Comparison of ENCODE assay signal across 29 mouse cellular contexts in genomic region chr12:69579623-69580022, GRCm38 (mm10). TPM values are rescaled to one million over a fixed set of nuclear protein-coding genes. Genes with fewer than 3 reads are reported as not detected.
A peak's percentile ranks its signal among the peaks of the same experiment; 100 is the strongest.
DNase-seq lines count a peak whose midpoint lies in the region; ATAC-seq and TF ChIP-seq lines count a peak whose summit lies in the region.
"Had no signal": no experiment of that assay in that cellular context is flagged by ENCODE, and none has a peak within 500 bp of the region (broad histone marks: within the 10 kb centered on the region; RNA-seq: fewer than 3 reads in every experiment).

No protein-coding gene starts in this region.

- peak overlapping the region; percentile 16 for H3K4me2 ChIP-seq in liver, embryonic 12.5 days
- H3K4me2 ChIP-seq in liver, postnatal 0 days (ENCODE audit: low read depth, low read length), result no peak overlapping the region
- no peak overlapping the region for H3K4me2 ChIP-seq in stomach, postnatal 0 days (replicated peaks; ENCODE audit: low read depth)
- H3K4me2 ChIP-seq: hindbrain, embryonic 12.5 days; liver, embryonic 13.5 days; neural tube, embryonic 15.5 days had no signal

- TF ChIP-seq CTCF in liver, postnatal 0 days (IDR thresholded peaks at IDR 0.05; ENCODE audit: low read depth), result no peak
- TF ChIP-seq CTCF in stomach, postnatal 0 days (IDR thresholded peaks at IDR 0.05; ENCODE audit: low read depth), result no peak

- no peaks in the 10 kb centered on the region for H3K9me3 ChIP-seq in liver, embryonic 12.5 days (replicated peaks)
- no peaks in the 10 kb centered on the region for H3K9me3 ChIP-seq in liver, postnatal 0 days (ENCODE audit: low read length)
- H3K9me3 ChIP-seq in stomach, postnatal 0 days (ENCODE audit: control insufficient read depth, low read length), result no peaks in the 10 kb centered on the region
- H3K9me3 ChIP-seq: forebrain, embryonic 10.5 days; heart, embryonic 13.5 days; hindbrain, embryonic 12.5 days; liver, embryonic 13.5 days; megakaryocyte, embryonic 14.5 days; neural tube, embryonic 15.5 days had no signal

- no peak for TF ChIP-seq EP300 in liver, postnatal 0 days (IDR thresholded peaks at IDR 0.05; ENCODE audit: low read depth)
- no peak for TF ChIP-seq EP300 in stomach, postnatal 0 days (optimal IDR thresholded peaks at IDR 0.05)

- no peak overlapping the region for H3K9ac ChIP-seq in liver, embryonic 12.5 days
- no peak overlapping the region for H3K9ac ChIP-seq in liver, postnatal 0 days (replicated peaks)
- H3K9ac ChIP-seq in stomach, postnatal 0 days (ENCODE audit: low read length), result no peak overlapping the region
- H3K9ac ChIP-seq: hindbrain, embryonic 12.5 days; liver, embryonic 13.5 days; neural tube, embryonic 15.5 days had no signal

- 0 out of 2 replicates have a peak overlapping the region, but pooled peaks have one; percentile 34 for H3K27ac ChIP-seq in liver, embryonic 12.5 days
- no peak overlapping the region for H3K27ac ChIP-seq in liver, postnatal 0 days (ENCODE audit: low read depth)
- no peak overlapping the region for H3K27ac ChIP-seq in stomach, postnatal 0 days (replicated peaks)
- H3K27ac ChIP-seq: forebrain, embryonic 10.5 days; heart, adult 2 months; hindbrain, embryonic 12.5 days; layer of hippocampus, adult 2 months; liver, embryonic 13.5 days; neural tube, embryonic 15.5 days had no signal

- no peak overlapping the region for H3K4me3 ChIP-seq in liver, embryonic 12.5 days
- no peak overlapping the region for H3K4me3 ChIP-seq in liver, postnatal 0 days (ENCODE audit: low read depth, low read length)
- no peak overlapping the region for H3K4me3 ChIP-seq in stomach, postnatal 0 days (ENCODE audit: low read depth, low read length)
- H3K4me3 ChIP-seq: forebrain, embryonic 10.5 days; heart, adult 2 months; heart, embryonic 13.5 days; hindbrain, embryonic 12.5 days; layer of hippocampus, adult 2 months; liver, embryonic 13.5 days; megakaryocyte, embryonic 14.5 days; myocyte; neural tube, embryonic 15.5 days had no signal

- peaks cover 38% of the 10 kb centered on the region for H3K4me1 ChIP-seq in liver, embryonic 12.5 days
- H3K4me1 ChIP-seq in liver, postnatal 0 days (ENCODE audit: insufficient read depth), result peaks cover 10% of the 10 kb centered on the region
- no peaks in the 10 kb centered on the region for H3K4me1 ChIP-seq in stomach, postnatal 0 days (replicated peaks; ENCODE audit: control insufficient read depth, insufficient read depth)

- no peak for ATAC-seq in liver, embryonic 12.5 days
- ATAC-seq in liver, postnatal 0 days, result no peak
- ATAC-seq in common myeloid progenitor, adult 5-6 weeks (replicated peaks; ENCODE audit: low read depth, poor library complexity, severe bottlenecking), result 0 out of 2 replicates have a peak, but pooled peaks have one; percentile 19
- peak; percentile 56 for ATAC-seq in megakaryocyte progenitor cell, adult 5-6 weeks (replicated peaks; ENCODE audit: poor library complexity)
- no peak for ATAC-seq in stomach, postnatal 0 days (ENCODE audit: low FRiP score, low TSS enrichment)
- ATAC-seq: forebrain, embryonic 16.5 days; lung, postnatal 0 days had no signal

- WGBS in liver, embryonic 12.5 days (ENCODE audit: insufficient replicate concordance), result 57% methylated on average over 5 of the region's 5 CpGs
- WGBS in liver, postnatal 0 days (ENCODE audit: insufficient replicate concordance), result 66% methylated on average over 5 of the region's 5 CpGs
- 91% methylated on average over 5 of the region's 5 CpGs for WGBS in stomach, postnatal 0 days

- no peaks in the 10 kb centered on the region for H3K27me3 ChIP-seq in liver, embryonic 12.5 days (replicated peaks)
- H3K27me3 ChIP-seq in liver, postnatal 0 days (ENCODE audit: insufficient read depth, low read length), result no peaks in the 10 kb centered on the region
- no peaks in the 10 kb centered on the region for H3K27me3 ChIP-seq in stomach, postnatal 0 days (ENCODE audit: control insufficient read depth, insufficient read depth, low read length)
- H3K27me3 ChIP-seq: heart, embryonic 13.5 days; hindbrain, embryonic 12.5 days; liver, embryonic 13.5 days; megakaryocyte, embryonic 14.5 days; neural tube, embryonic 15.5 days had no signal

- DNase-seq in liver, postnatal 0 days, result no peak
- no peak for DNase-seq in stomach, postnatal 0 days (ENCODE audit: low spot score)
- DNase-seq in adrenal gland, postnatal 4 days (ENCODE audit: low spot score in 2 of 2), result no peak
- no peak for DNase-seq in urinary bladder, postnatal 4 days (ENCODE audit: low spot score in 2 of 2)
- DNase-seq: adrenal gland, postnatal 25 days; B cell, adult 2 months; cerebellum, adult 11 months; cerebellum, adult 9-11 months; gastrocnemius, postnatal 25 days; heart, adult 2 months; heart, postnatal 14 days; kidney, postnatal 25 days; liver, embryonic 13.5 days; midbrain, embryonic 14.5 days; right cerebral cortex, adult 18-20 months; right cerebral cortex, postnatal 4 days; thymus, postnatal 4 days had no signal

- H3K36me3 ChIP-seq in liver, embryonic 12.5 days, result peaks cover 42% of the 10 kb centered on the region
- H3K36me3 ChIP-seq in liver, postnatal 0 days (replicated peaks; ENCODE audit: insufficient read depth, low read length), result peaks cover 24% of the 10 kb centered on the region
- H3K36me3 ChIP-seq in stomach, postnatal 0 days (ENCODE audit: control insufficient read depth, insufficient read depth, low read length), result peaks cover 6% of the 10 kb centered on the region

RNA-seq across cellular contexts. Expression of gene Vcpkmt, which starts 3.2 kb away (rescaled TPM):
- polyA plus RNA-seq in liver, embryonic 12.5 days (2016; fragmentation: Nextera tagmentation; extraction: Ambion mirVana), result 20.3 and 21.2 TPM in 2 replicates
- 7.0 and 9.1 TPM in 2 replicates for polyA plus RNA-seq in liver, postnatal 0 days (2015; fragmentation: Nextera tagmentation; extraction: Ambion mirVana)
- total RNA-seq in common myeloid progenitor, adult 5-6 weeks (2017), result 13.5 and 16.6 TPM in 2 replicates
- 15.0 and 15.3 TPM in 2 replicates for total RNA-seq in megakaryocyte progenitor cell, adult 5-6 weeks (2015)
- total RNA-seq in megakaryocyte progenitor cell, adult 5-6 weeks (2017), result 10.5 and 17.5 TPM in 2 replicates
- polyA plus RNA-seq in stomach, postnatal 0 days (2015; fragmentation: Nextera tagmentation; extraction: Ambion mirVana), result 24.4 and 24.7 TPM in 2 replicates
- total RNA-seq in adrenal gland, postnatal 4 days (2021), result 10 to 100 TPM; 12.4 to 14.2 TPM

Comparison
In these comparisons a context has a peak if more than half of its experiments do, and no peak if none do; other contexts are left out.
1. ATAC-seq: peak in common myeloid progenitor, adult 5-6 weeks (single experiment) and megakaryocyte progenitor cell, adult 5-6 weeks (single experiment); none in liver, embryonic 12.5 days (single experiment), liver, postnatal 0 days (single experiment) and stomach, postnatal 0 days (single experiment).